Comparison of ENCODE assay signal across 9 mouse cellular contexts in genomic region chr8:119164076-119164475, GRCm38 (mm10).
DNase-seq lines count a peak whose midpoint lies in the region; ATAC-seq lines count a peak whose summit lies in the region.
"Had no signal": no experiment of that assay in that cellular context is flagged by ENCODE, and none has a peak within 500 bp of the region (broad histone marks: within the 10 kb centered on the region; RNA-seq: fewer than 3 reads in every experiment).

No protein-coding gene starts in this region.

- WGBS in hindbrain, embryonic 11.5 days, result 60% methylated on average over 5 of the region's 5 CpGs
- WGBS in hindbrain, embryonic 13.5 days, result 58% methylated on average over 5 of the region's 5 CpGs

- no peaks in the 10 kb centered on the region for H3K9me3 ChIP-seq in hindbrain, embryonic 11.5 days (ENCODE audit: control insufficient read depth, low read length)
- H3K9me3 ChIP-seq in hindbrain, embryonic 13.5 days, result no peaks in the 10 kb centered on the region

- intact Hi-C loops in gastrocnemius, postnatal 36 days (cut with DNase I), result no loop called here

- H3K27ac ChIP-seq in hindbrain, embryonic 11.5 days (ENCODE audit: low read depth, low read length), result no peak overlapping the region
- H3K27ac ChIP-seq in hindbrain, embryonic 13.5 days, result no peak overlapping the region
- H3K27ac ChIP-seq: liver, embryonic 13.5 days had no signal

- H3K4me2 ChIP-seq in hindbrain, embryonic 11.5 days (replicated peaks; ENCODE audit: low read depth, low read length), result no peak overlapping the region
- no peak overlapping the region for H3K4me2 ChIP-seq in hindbrain, embryonic 13.5 days
- H3K4me2 ChIP-seq: liver, embryonic 13.5 days had no signal

- H3K4me3 ChIP-seq in hindbrain, embryonic 11.5 days (ENCODE audit: low read depth, low read length), result no peak overlapping the region
- H3K4me3 ChIP-seq in hindbrain, embryonic 13.5 days, result no peak overlapping the region
- H3K4me3 ChIP-seq: liver, embryonic 13.5 days had no signal

- no peaks in the 10 kb centered on the region for H3K27me3 ChIP-seq in hindbrain, embryonic 11.5 days (ENCODE audit: control insufficient read depth, insufficient read depth, low read length)
- no peaks in the 10 kb centered on the region for H3K27me3 ChIP-seq in hindbrain, embryonic 13.5 days
- H3K27me3 ChIP-seq: liver, embryonic 13.5 days had no signal

- no peak overlapping the region for H3K9ac ChIP-seq in hindbrain, embryonic 11.5 days (ENCODE audit: low read depth, low read length)
- H3K9ac ChIP-seq in hindbrain, embryonic 13.5 days, result no peak overlapping the region
- H3K9ac ChIP-seq: liver, embryonic 13.5 days had no signal

- H3K4me1 ChIP-seq in hindbrain, embryonic 11.5 days (replicated peaks; ENCODE audit: control insufficient read depth, insufficient read depth, low read length), result no peaks in the 10 kb centered on the region
- H3K4me1 ChIP-seq in hindbrain, embryonic 13.5 days (replicated peaks), result 0 out of 2 replicates have a peak, but pooled peaks cover 4% of the 10 kb centered on the region
- H3K4me1 ChIP-seq: liver, embryonic 13.5 days had no signal

- no peak for ATAC-seq in hindbrain, embryonic 11.5 days (ENCODE audit: low FRiP score)
- no peak for ATAC-seq in hindbrain, embryonic 13.5 days (ENCODE audit: low FRiP score)

- no peaks in the 10 kb centered on the region for H3K36me3 ChIP-seq in hindbrain, embryonic 11.5 days (ENCODE audit: control insufficient read depth, insufficient read depth, low read length)
- no peaks in the 10 kb centered on the region for H3K36me3 ChIP-seq in hindbrain, embryonic 13.5 days
- H3K36me3 ChIP-seq: liver, embryonic 13.5 days had no signal

- peak; percentile 68 for DNase-seq in hindbrain, embryonic 11.5 days (ENCODE audit: low spot score)
- DNase-seq in ovary, postnatal 10 days (ENCODE audit: low spot score), result peak; percentile 2
- no peak for DNase-seq in ovary, postnatal 36 days (ENCODE audit: low spot score)
- peak; percentile 79 for DNase-seq in embryo, embryonic 10.5 days (ENCODE audit: low spot score)
- peak; percentile 51 for DNase-seq in retina, postnatal 1 day
- DNase-seq in gastrocnemius, postnatal 36 days, result no peak
- no peak for DNase-seq in thymus, adult 18-20 months
- DNase-seq: liver, embryonic 13.5 days had no signal

Comparison
In these comparisons a context has a peak if more than half of its experiments do, and no peak if none do; other contexts are left out.
1. DNase-seq: peak in hindbrain, embryonic 11.5 days (single experiment), ovary, postnatal 10 days (single experiment), embryo, embryonic 10.5 days (single experiment) and retina, postnatal 1 day (single experiment); none in ovary, postnatal 36 days (single experiment), gastrocnemius, postnatal 36 days (0 of 2) and thymus, adult 18-20 months (0 of 2).